8 mouse cellular contexts compared by ENCODE assay signal in the genomic region with DNA sequence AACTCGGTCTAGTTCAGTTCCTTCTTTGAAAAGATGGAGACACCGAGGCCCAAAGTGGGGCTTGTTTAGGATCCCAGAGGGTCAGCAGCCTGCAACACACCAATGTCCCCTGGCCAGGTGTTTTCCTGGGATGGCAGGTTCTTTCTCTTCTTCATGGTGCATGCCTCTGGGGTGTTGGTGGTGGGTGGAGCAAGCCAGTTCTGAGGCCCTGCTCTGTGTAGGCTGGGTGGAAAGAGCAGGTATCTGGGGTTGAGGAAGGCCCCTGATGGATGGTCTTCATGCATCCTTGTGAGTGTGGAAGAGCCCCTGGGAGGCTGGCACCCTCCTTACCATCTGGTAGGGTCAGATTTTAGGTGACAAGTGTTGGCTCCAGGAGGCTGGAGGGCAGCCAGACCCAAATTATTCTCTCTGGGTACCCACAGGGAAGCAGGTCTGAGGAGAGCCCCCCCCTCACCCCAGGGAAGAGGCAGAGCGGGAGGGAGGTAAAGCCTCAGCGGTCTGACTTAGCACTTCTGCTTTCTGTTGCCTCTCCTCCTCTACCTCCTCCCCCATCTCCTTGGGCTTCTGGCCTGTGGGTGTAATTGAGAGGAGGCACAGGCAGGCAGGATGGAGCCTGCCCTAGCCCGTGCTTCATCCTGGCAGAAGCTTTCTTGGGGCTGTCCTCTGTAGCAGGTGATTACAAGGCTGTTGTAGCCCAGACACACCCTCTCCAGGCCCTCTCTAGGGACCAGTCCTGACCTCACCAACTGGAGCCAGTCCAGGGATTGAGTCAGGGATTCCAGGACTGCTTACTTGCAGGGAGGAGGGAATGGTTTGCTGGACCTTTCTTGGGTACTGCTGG. TPM values are rescaled to one million over a fixed set of nuclear protein-coding genes. Genes with fewer than 3 reads are reported as not detected.
DNase-seq lines count a peak whose midpoint lies in the region; TF ChIP-seq lines count a peak whose summit lies in the region.

No protein-coding gene starts in this region.

- no peaks in the 10 kb centered on the region for H3K27me3 ChIP-seq in thymus, adult 2 months (ENCODE audit: control insufficient read depth, insufficient read depth, low read length)

- no peaks in the 10 kb centered on the region for H3K36me3 ChIP-seq in thymus, adult 2 months (ENCODE audit: control insufficient read depth, insufficient read depth, low read length)

- 58% methylated on average over 5 of the region's 5 CpGs for WGBS in lung, adult 2 months
- 7% methylated on average over 5 of the region's 5 CpGs for WGBS in thymus, adult 2 months

- no peak for TF ChIP-seq CTCF in lung, adult 2 months (IDR thresholded peaks at IDR 0.05; ENCODE audit: insufficient read depth, low read length)
- no peak for TF ChIP-seq CTCF in thymus, adult 2 months (IDR thresholded peaks at IDR 0.05; ENCODE audit: borderline replicate concordance, control insufficient read depth, extremely low read depth, insufficient read depth, low read length, poor library complexity)

- no peak overlapping the region for H3K4me3 ChIP-seq in lung, adult 2 months (replicated peaks; ENCODE audit: extremely low read depth, low read depth, low read length)
- H3K4me3 ChIP-seq in thymus, adult 2 months (ENCODE audit: control insufficient read depth, insufficient read depth, low read length) = no peak overlapping the region

- no peak for TF ChIP-seq POLR2A in lung, adult 2 months (IDR thresholded peaks at IDR 0.05; ENCODE audit: borderline replicate concordance, extremely low read depth, low read depth, low read length)
- TF ChIP-seq POLR2A in thymus, adult 2 months (IDR thresholded peaks at IDR 0.05; ENCODE audit: control insufficient read depth, extremely low read depth, insufficient read depth, low read length, poor library complexity) = no peak

- no peak overlapping the region for H3K27ac ChIP-seq in thymus, adult 2 months (ENCODE audit: control insufficient read depth, insufficient read depth, low read length)

- peaks cover 3% of the 10 kb centered on the region; the same call in 1 of the 2 replicates for H3K4me1 ChIP-seq in lung, adult 2 months (ENCODE audit: control insufficient read depth, insufficient read depth, low read length)
- no peaks in the 10 kb centered on the region for H3K4me1 ChIP-seq in thymus, adult 2 months (replicated peaks; ENCODE audit: control insufficient read depth, insufficient read depth, low read length)

- intact Hi-C loops in heart, postnatal 25 days (cut with DNase I) = no loop called here

- DNase-seq in cerebellum, postnatal 14 days = peak; percentile 57 to 81
- DNase-seq in cerebellum, adult 8-10 months = no peak
- peak; percentile 82 for DNase-seq in urinary bladder, postnatal 14 days (ENCODE audit: low spot score)
- no peak for DNase-seq in urinary bladder, postnatal 10 days (ENCODE audit: low spot score)
- DNase-seq in heart, postnatal 25 days (ENCODE audit: low spot score) = peak; percentile 78
- DNase-seq in lung, adult 2 months = peak; percentile 23
- no peak for DNase-seq in thymus, adult 2 months
- no peak for DNase-seq in thymus, postnatal 36 days

RNA-seq across cellular contexts. Expression of gene Camk2n1, which starts 39.3 kb away (rescaled TPM):
- total RNA-seq in heart, postnatal 25 days (2021) = 10 to 100 TPM in 1 of 2 experiments, 1 to 10 TPM in 1; 9.6 to 11.2 TPM
- 21.7 and 26.9 TPM in 2 replicates for polyA plus RNA-seq in lung, adult 2 months (2012; rRNA removed)
- polyA plus RNA-seq in thymus, adult 2 months (2012; rRNA removed) = 2.2 and 2.7 TPM in 2 replicates

RNA-seq across cellular contexts. Expression of gene Mul1, which starts 58.9 kb away (rescaled TPM):
- total RNA-seq in heart, postnatal 25 days (2021) = 10 to 100 TPM; 68.1 to 79.0 TPM
- 15.2 and 16.5 TPM in 2 replicates for polyA plus RNA-seq in lung, adult 2 months (2012; rRNA removed)
- polyA plus RNA-seq in thymus, adult 2 months (2012; rRNA removed) = 16.6 and 16.9 TPM in 2 replicates

Comparison
In these comparisons a context has a peak if more than half of its experiments do, and no peak if none do; other contexts are left out.
1. DNase-seq: peak in cerebellum, postnatal 14 days (2 of 2), urinary bladder, postnatal 14 days (single experiment), heart, postnatal 25 days (single experiment) and lung, adult 2 months (single experiment); none in cerebellum, adult 8-10 months (single experiment), urinary bladder, postnatal 10 days (single experiment), thymus, adult 2 months (single experiment) and thymus, postnatal 36 days (0 of 2).